Mouse (Mus musculus) naive thymus-derived CD4-positive, alpha-beta T cell, adult 5 months (primary cell): ENCODE measurements around the gene P2ry14. TPM values are rescaled to one million over a fixed set of nuclear protein-coding genes. Genes with fewer than 3 reads are reported as not detected.

Source experiments
- polyA plus RNA-seq: library from polyadenylated mRNA; unstranded; fragments of 100-300 nt; shearing (Covaris generic); gene quantifications from one replicate; pipeline ENCODE4 v1.2.1, GENCODE M21; 2017

The P2ry14 gene
- 18.6 TPM for polyA plus RNA-seq

GRCm38 (mm10) chr3:59153424-59153823 is at the start of gene P2ry14:
TSS of gene P2ry14 (minus strand) at chr3:59153618.

GRCm38 (mm10) chr3:59194938-59195337 is 41.5 kb upstream of the P2ry14 start, which contains the start of gene Gpr87:
TSS of gene Gpr87 (minus strand) at chr3:59195104.

GRCm38 (mm10) chr3:59101218-59101986 is 52.0 kb downstream of the P2ry14 start, which contains the start of gene Gpr171:
TSS of gene Gpr171 (minus strand) at chr3:59101821.

Other genes with a start within 250 kb of the P2ry14 start
- gene Med12l, start 147.8 kb downstream of the P2ry14 start, polyA plus RNA-seq = 1.3 TPM
- 157 TPM for gene Gpr171, start 51.8 kb downstream of the P2ry14 start, polyA plus RNA-seq
- gene Gpr87, start 41.5 kb upstream of the P2ry14 start, polyA plus RNA-seq = not detected
- gene P2ry13, start 57.3 kb upstream of the P2ry14 start, polyA plus RNA-seq = not detected
- gene P2ry12, start 109.3 kb upstream of the P2ry14 start, polyA plus RNA-seq = not detected
- 0.04 TPM for gene Igsf10, start 190.8 kb upstream of the P2ry14 start, polyA plus RNA-seq